Mouse (Mus musculus) retina, embryonic 14.5 days (tissue): ENCODE results near the gene Lhfpl2.

ENCODE experiments used
- DNase-seq: peaks from one replicate; pipeline ENCODE4 v3.0.0-alpha.2; 2015; ENCODE audit warnings: low spot score

Gene Lhfpl2

GRCm38 (mm10) chr13:94066626-94067275, 9.2 kb downstream of the Lhfpl2 start:
- DNase-seq = no peak

- no peak for DNase-seq
Measured at GRCm38 (mm10) chr13:94068308-94068707, 10.7 kb downstream of the Lhfpl2 start.

GRCm38 (mm10) chr13:94069421-94070307, 12.1 kb downstream of the Lhfpl2 start:
- peak; percentile 74 for DNase-seq

GRCm38 (mm10) chr13:94070308-94070619, 12.7 kb downstream of the Lhfpl2 start:
- DNase-seq = no peak

GRCm38 (mm10) chr13:94070927-94071326, 13.3 kb downstream of the Lhfpl2 start:
- DNase-seq = no peak

GRCm38 (mm10) chr13:94073046-94073715, 15.6 kb downstream of the Lhfpl2 start:
- no peak for DNase-seq

- no peak for DNase-seq
Measured at GRCm38 (mm10) chr13:94073716-94074115, 16.1 kb downstream of the Lhfpl2 start.

- DNase-seq = no peak
Measured at GRCm38 (mm10) chr13:94075181-94075580, 17.6 kb downstream of the Lhfpl2 start.

- no peak for DNase-seq
Measured at GRCm38 (mm10) chr13:94077136-94078018, 19.8 kb downstream of the Lhfpl2 start.

GRCm38 (mm10) chr13:94083196-94083595, 25.6 kb downstream of the Lhfpl2 start:
- DNase-seq = no peak

- DNase-seq = no peak
Measured at GRCm38 (mm10) chr13:94084220-94085126, 26.9 kb downstream of the Lhfpl2 start.

- DNase-seq = no peak
Measured at GRCm38 (mm10) chr13:94086090-94086808, 28.7 kb downstream of the Lhfpl2 start.

- DNase-seq = no peak
Measured at GRCm38 (mm10) chr13:94087061-94087460, 29.5 kb downstream of the Lhfpl2 start.

- no peak for DNase-seq
Measured at GRCm38 (mm10) chr13:94088788-94089187, 31.2 kb downstream of the Lhfpl2 start.

GRCm38 (mm10) chr13:94089286-94089685, 31.7 kb downstream of the Lhfpl2 start:
- DNase-seq = no peak

GRCm38 (mm10) chr13:94091366-94091765, 33.8 kb downstream of the Lhfpl2 start:
- no peak for DNase-seq

- no peak for DNase-seq
Measured at GRCm38 (mm10) chr13:94094176-94094575, 36.6 kb downstream of the Lhfpl2 start.

GRCm38 (mm10) chr13:94094625-94095024, 37.0 kb downstream of the Lhfpl2 start:
- no peak for DNase-seq

GRCm38 (mm10) chr13:94095202-94095601, 37.6 kb downstream of the Lhfpl2 start:
- DNase-seq = no peak

GRCm38 (mm10) chr13:94097667-94098066, 40.1 kb downstream of the Lhfpl2 start:
- DNase-seq = no peak
